Mouse (Mus musculus) hindlimb bud, embryonic 11.5 days (tissue): ENCODE data around the gene Ccdc91.
A peak's percentile ranks its signal among the peaks of the same experiment; 100 is the strongest.

ENCODE experiments used
- DNase-seq: peaks from one replicate; pipeline ENCODE4 v3.0.0-alpha.2; 2012; ENCODE audit warnings: low read depth, low spot score; ENCODE audit errors: extremely low spot score

Ccdc91 gene

GRCm38 (mm10) chr6:147569246-147569645, 93.6 kb downstream of the Ccdc91 start:
- no peak for DNase-seq

- DNase-seq: no peak
Observed at GRCm38 (mm10) chr6:147573137-147573536, 97.5 kb downstream of the Ccdc91 start.

- no peak for DNase-seq
Observed at GRCm38 (mm10) chr6:147574454-147575182, 99.0 kb downstream of the Ccdc91 start.

- DNase-seq: no peak
Observed at GRCm38 (mm10) chr6:147575183-147575784, 99.7 kb downstream of the Ccdc91 start.

- DNase-seq: no peak
Observed at GRCm38 (mm10) chr6:147587675-147588074, 112.0 kb downstream of the Ccdc91 start.

- DNase-seq: no peak
Observed at GRCm38 (mm10) chr6:147606666-147607065, 131.0 kb downstream of the Ccdc91 start.

GRCm38 (mm10) chr6:147607613-147608012, 132.0 kb downstream of the Ccdc91 start:
- DNase-seq: no peak

GRCm38 (mm10) chr6:147615306-147615705, 139.7 kb downstream of the Ccdc91 start:
- DNase-seq: no peak

GRCm38 (mm10) chr6:147623142-147623541, 147.5 kb downstream of the Ccdc91 start:
- DNase-seq: no peak

GRCm38 (mm10) chr6:147636464-147636863, 160.8 kb downstream of the Ccdc91 start:
- DNase-seq: no peak

- no peak for DNase-seq
Observed at GRCm38 (mm10) chr6:147643875-147644274, 168.2 kb downstream of the Ccdc91 start.

- no peak for DNase-seq
Observed at GRCm38 (mm10) chr6:147644391-147644790, 168.8 kb downstream of the Ccdc91 start.

GRCm38 (mm10) chr6:147646401-147646968, 170.9 kb downstream of the Ccdc91 start:
- no peak for DNase-seq

- DNase-seq: no peak
Observed at GRCm38 (mm10) chr6:147658025-147658424, 182.4 kb downstream of the Ccdc91 start.

- no peak for DNase-seq
Observed at GRCm38 (mm10) chr6:147660718-147661117, 185.1 kb downstream of the Ccdc91 start.

- DNase-seq: no peak
Observed at GRCm38 (mm10) chr6:147661841-147662240, 186.2 kb downstream of the Ccdc91 start.

- DNase-seq: no peak
Observed at GRCm38 (mm10) chr6:147662610-147663009, 187.0 kb downstream of the Ccdc91 start.

- DNase-seq: peak; percentile 14
Observed at GRCm38 (mm10) chr6:147664339-147664738, 188.7 kb downstream of the Ccdc91 start.

GRCm38 (mm10) chr6:147671366-147671765, 195.7 kb downstream of the Ccdc91 start:
- DNase-seq: no peak

GRCm38 (mm10) chr6:147672481-147672880, 196.9 kb downstream of the Ccdc91 start:
- no peak for DNase-seq

- no peak for DNase-seq
Observed at GRCm38 (mm10) chr6:147675022-147675733, 199.6 kb downstream of the Ccdc91 start.

- no peak for DNase-seq
Observed at GRCm38 (mm10) chr6:147676214-147676613, 200.6 kb downstream of the Ccdc91 start.
